Mouse (Mus musculus): ENCODE measurements around the gene Pcca. TPM values are rescaled to one million over a fixed set of nuclear protein-coding genes. Genes with fewer than 3 reads are reported as not detected.

Pcca gene
- polyA plus RNA-seq, 1 experiment from 2014 or later: 31.5 TPM

DNA sequence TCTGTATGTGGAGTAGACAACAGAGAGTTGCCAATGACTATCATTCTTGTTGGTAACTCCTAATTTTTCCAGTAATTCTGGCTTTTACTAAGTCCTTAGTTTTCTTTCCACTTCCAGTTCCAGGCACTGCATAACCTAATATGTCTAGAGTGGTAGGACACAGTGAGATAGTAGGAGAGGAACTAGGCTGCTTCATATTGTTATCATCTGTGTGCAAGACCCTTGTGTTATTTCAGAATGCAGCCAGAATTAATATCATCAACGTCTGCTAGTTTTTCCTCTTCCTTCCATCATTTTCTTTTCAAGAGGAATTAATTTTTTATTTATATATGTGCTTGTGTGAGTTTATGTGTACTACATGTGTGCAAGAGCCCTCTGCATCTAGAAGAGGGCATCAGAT lies 114.1 kb downstream of the Pcca start:
- no peak overlapping the region for H3K27ac ChIP-seq (ENCODE audit: low read length)
- H3K4me3 ChIP-seq (ENCODE audit: low read length): no peak overlapping the region
- H3K27me3 ChIP-seq (ENCODE audit: control insufficient read depth, insufficient read depth, low read length): no peaks in the 10 kb centered on the region
- no peak overlapping the region for H3K9ac ChIP-seq (ENCODE audit: low read length)
- no peaks in the 10 kb centered on the region for H3K4me1 ChIP-seq (ENCODE audit: control insufficient read depth, insufficient read depth, low read length)
- no peaks in the 10 kb centered on the region for H3K36me3 ChIP-seq (ENCODE audit: control insufficient read depth, insufficient read depth)
- no peak overlapping the region for H3K4me2 ChIP-seq (ENCODE audit: low read depth, low read length)
- H3K9me3 ChIP-seq (replicated peaks; ENCODE audit: control insufficient read depth, low read length): no peaks in the 10 kb centered on the region
- no peak for ATAC-seq (replicated peaks; ENCODE audit: extremely low read depth, insufficient read depth, low FRiP score)
- WGBS: 80% methylated on average over 1 of the region's 1 CpGs

DNA sequence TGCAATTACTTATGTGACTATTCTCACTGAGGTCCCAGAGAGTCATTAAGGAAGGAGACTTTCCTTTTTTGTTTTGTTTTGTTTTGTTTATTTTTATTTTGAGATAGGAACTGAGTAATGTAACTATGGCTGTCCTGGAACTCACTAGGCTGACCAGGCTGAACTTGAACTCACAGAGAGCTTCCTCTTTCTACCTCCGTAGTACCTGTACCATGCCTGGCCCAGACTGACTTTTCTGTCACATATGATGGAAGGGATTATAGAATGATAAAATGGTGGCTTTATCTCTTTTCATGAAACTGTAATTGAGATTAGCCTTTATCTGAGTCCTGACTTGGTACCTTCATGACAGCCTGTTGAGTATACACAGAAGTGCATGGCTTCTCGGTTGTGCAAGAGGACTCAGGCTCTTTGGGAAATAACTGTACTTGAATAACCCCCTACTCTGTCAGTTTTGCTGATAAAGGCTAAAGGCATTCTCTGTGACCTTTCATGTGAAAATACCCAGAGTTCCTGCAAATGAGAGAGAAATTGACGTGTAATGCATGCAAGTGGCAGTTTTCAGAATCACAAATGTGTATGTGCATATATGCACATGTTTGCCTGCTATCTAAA lies 115.3 kb downstream of the Pcca start:
- no peaks in the 10 kb centered on the region for H3K9me3 ChIP-seq (replicated peaks; ENCODE audit: control insufficient read depth, low read length)
- 30% methylated on average over 3 of the region's 3 CpGs for WGBS
- no peak overlapping the region for H3K9ac ChIP-seq (ENCODE audit: low read length)
- no peaks in the 10 kb centered on the region for H3K4me1 ChIP-seq (ENCODE audit: control insufficient read depth, insufficient read depth, low read length)
- no peak for ATAC-seq (replicated peaks; ENCODE audit: extremely low read depth, insufficient read depth, low FRiP score)
- no peaks in the 10 kb centered on the region for H3K27me3 ChIP-seq (ENCODE audit: control insufficient read depth, insufficient read depth, low read length)
- no peak overlapping the region for H3K4me3 ChIP-seq (ENCODE audit: low read length)
- H3K4me2 ChIP-seq (ENCODE audit: low read depth, low read length): no peak overlapping the region
- H3K27ac ChIP-seq (ENCODE audit: low read length): no peak overlapping the region
- H3K36me3 ChIP-seq (ENCODE audit: control insufficient read depth, insufficient read depth): no peaks in the 10 kb centered on the region

DNA sequence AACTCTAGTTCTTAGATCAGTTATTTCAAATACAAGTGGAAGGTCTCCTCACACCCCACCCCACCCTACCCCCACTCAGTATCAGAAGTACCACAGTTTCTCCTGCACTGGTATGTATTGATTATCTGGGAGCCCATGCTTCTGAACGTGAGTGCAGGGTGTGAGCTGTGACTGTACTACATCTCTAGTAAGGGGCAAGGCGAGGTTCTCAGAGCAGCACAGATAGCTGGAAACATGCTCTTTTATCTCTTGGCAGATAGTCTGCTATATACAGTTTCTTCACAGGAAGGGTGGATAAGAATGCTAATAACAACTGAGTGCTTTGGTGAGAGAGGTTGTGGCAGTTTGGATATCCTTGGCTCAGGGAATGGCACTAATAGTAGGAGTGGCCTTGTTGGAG lies 117.6 kb downstream of the Pcca start:
- Histone ChIP-seq H3K9me3 (replicated peaks; ENCODE audit: control insufficient read depth, low read length) (no peaks in the 10 kb centered on the region), H3K4me3 (ENCODE audit: low read length) (no peak overlapping the region), H3K36me3 (ENCODE audit: control insufficient read depth, insufficient read depth) (no peaks in the 10 kb centered on the region), H3K4me2 (ENCODE audit: low read depth, low read length) (no peak overlapping the region), H3K4me1 (ENCODE audit: control insufficient read depth, insufficient read depth, low read length) (no peaks in the 10 kb centered on the region), H3K27me3 (ENCODE audit: control insufficient read depth, insufficient read depth, low read length) (no peaks in the 10 kb centered on the region), H3K9ac (ENCODE audit: low read length) (no peak overlapping the region), H3K27ac (ENCODE audit: low read length) (no peak overlapping the region)
- WGBS: 58% methylated on average over 2 of the region's 2 CpGs
- no peak for ATAC-seq (replicated peaks; ENCODE audit: extremely low read depth, insufficient read depth, low FRiP score)

DNA sequence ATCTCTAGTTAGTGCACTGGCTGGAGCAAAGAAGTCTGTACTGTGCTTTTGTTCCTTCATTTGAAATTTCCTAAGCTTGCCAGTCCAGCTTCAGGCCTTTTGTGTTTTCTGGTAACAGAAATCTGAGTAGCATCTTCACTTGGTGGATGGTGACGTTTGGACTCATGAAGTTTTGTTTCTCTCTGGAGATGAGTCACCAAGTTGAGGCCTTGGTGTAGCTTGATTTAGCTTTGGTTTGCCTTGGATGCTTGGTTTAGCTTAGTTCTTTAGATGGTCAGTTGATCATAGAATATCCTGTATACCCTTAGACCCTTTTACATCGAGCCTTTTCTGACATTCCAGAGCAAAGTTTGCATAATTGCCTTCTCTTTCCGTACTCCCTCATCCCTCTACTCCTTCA lies 141.5 kb downstream of the Pcca start:
- Histone ChIP-seq H3K9ac (ENCODE audit: low read length) (no peak overlapping the region), H3K27ac (ENCODE audit: low read length) (no peak overlapping the region), H3K36me3 (ENCODE audit: control insufficient read depth, insufficient read depth) (no peaks in the 10 kb centered on the region), H3K9me3 (replicated peaks; ENCODE audit: control insufficient read depth, low read length) (no peaks in the 10 kb centered on the region), H3K4me3 (ENCODE audit: low read length) (no peak overlapping the region), H3K27me3 (ENCODE audit: control insufficient read depth, insufficient read depth, low read length) (no peaks in the 10 kb centered on the region), H3K4me2 (ENCODE audit: low read depth, low read length) (no peak overlapping the region), H3K4me1 (ENCODE audit: control insufficient read depth, insufficient read depth, low read length) (peaks cover 3% of the 10 kb centered on the region; the same call in 1 of the 2 replicates)
- WGBS: 78% methylated on average over 3 of the region's 3 CpGs
- no peak for ATAC-seq (replicated peaks; ENCODE audit: extremely low read depth, insufficient read depth, low FRiP score)

DNA sequence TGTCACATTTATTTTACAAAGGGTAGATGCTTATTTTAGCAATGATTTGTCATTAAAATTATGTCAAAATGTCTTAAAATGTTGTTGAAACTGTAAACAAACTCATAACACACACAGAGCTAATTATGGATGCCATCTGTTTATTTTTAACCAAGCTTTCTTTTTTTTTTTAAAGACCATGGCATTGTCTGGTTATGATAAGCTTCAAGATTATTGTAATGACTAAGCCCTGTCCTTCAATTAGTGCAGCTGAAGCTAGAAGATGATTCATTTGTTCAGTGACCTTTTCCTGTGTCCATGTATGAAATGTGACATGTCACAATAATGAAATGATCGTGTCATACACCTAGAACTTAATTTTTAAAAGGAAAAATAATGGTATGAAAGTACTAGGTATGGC lies 149.5 kb downstream of the Pcca start:
- H3K4me3 ChIP-seq (ENCODE audit: low read length): no peak overlapping the region
- no peaks in the 10 kb centered on the region for H3K4me1 ChIP-seq (ENCODE audit: control insufficient read depth, insufficient read depth, low read length)
- no peaks in the 10 kb centered on the region for H3K36me3 ChIP-seq (ENCODE audit: control insufficient read depth, insufficient read depth)
- no peak overlapping the region for H3K4me2 ChIP-seq (ENCODE audit: low read depth, low read length)
- WGBS: 84% methylated on average over 1 of the region's 1 CpGs
- no peak for ATAC-seq (replicated peaks; ENCODE audit: extremely low read depth, insufficient read depth, low FRiP score)
- no peak overlapping the region for H3K9ac ChIP-seq (ENCODE audit: low read length)
- no peak overlapping the region for H3K27ac ChIP-seq (ENCODE audit: low read length)
- H3K9me3 ChIP-seq (replicated peaks; ENCODE audit: control insufficient read depth, low read length): no peaks in the 10 kb centered on the region
- no peaks in the 10 kb centered on the region for H3K27me3 ChIP-seq (ENCODE audit: control insufficient read depth, insufficient read depth, low read length)

GRCm38 (mm10) chr14:122684250-122684649 lies 150.1 kb downstream of the Pcca start:
- 75% methylated on average over 4 of the region's 4 CpGs for WGBS
- ATAC-seq (replicated peaks; ENCODE audit: extremely low read depth, insufficient read depth, low FRiP score): no peak
- Histone ChIP-seq H3K4me1 (ENCODE audit: control insufficient read depth, insufficient read depth, low read length) (no peaks in the 10 kb centered on the region), H3K4me2 (ENCODE audit: low read depth, low read length) (no peak overlapping the region), H3K27me3 (ENCODE audit: control insufficient read depth, insufficient read depth, low read length) (no peaks in the 10 kb centered on the region), H3K27ac (ENCODE audit: low read length) (no peak overlapping the region), H3K4me3 (ENCODE audit: low read length) (no peak overlapping the region), H3K9ac (ENCODE audit: low read length) (no peak overlapping the region), H3K9me3 (replicated peaks; ENCODE audit: control insufficient read depth, low read length) (no peaks in the 10 kb centered on the region), H3K36me3 (ENCODE audit: control insufficient read depth, insufficient read depth) (no peaks in the 10 kb centered on the region)

GRCm38 (mm10) chr14:122684811-122685210 lies 150.7 kb downstream of the Pcca start:
- no peak overlapping the region for H3K4me2 ChIP-seq (ENCODE audit: low read depth, low read length)
- H3K27ac ChIP-seq (ENCODE audit: low read length): no peak overlapping the region
- 25% methylated on average over 2 of the region's 2 CpGs for WGBS
- no peaks in the 10 kb centered on the region for H3K4me1 ChIP-seq (ENCODE audit: control insufficient read depth, insufficient read depth, low read length)
- no peak overlapping the region for H3K4me3 ChIP-seq (ENCODE audit: low read length)
- H3K9ac ChIP-seq (ENCODE audit: low read length): no peak overlapping the region
- H3K36me3 ChIP-seq (ENCODE audit: control insufficient read depth, insufficient read depth): no peaks in the 10 kb centered on the region
- H3K9me3 ChIP-seq (replicated peaks; ENCODE audit: control insufficient read depth, low read length): no peaks in the 10 kb centered on the region
- no peaks in the 10 kb centered on the region for H3K27me3 ChIP-seq (ENCODE audit: control insufficient read depth, insufficient read depth, low read length)
- ATAC-seq (replicated peaks; ENCODE audit: extremely low read depth, insufficient read depth, low FRiP score): no peak

DNA sequence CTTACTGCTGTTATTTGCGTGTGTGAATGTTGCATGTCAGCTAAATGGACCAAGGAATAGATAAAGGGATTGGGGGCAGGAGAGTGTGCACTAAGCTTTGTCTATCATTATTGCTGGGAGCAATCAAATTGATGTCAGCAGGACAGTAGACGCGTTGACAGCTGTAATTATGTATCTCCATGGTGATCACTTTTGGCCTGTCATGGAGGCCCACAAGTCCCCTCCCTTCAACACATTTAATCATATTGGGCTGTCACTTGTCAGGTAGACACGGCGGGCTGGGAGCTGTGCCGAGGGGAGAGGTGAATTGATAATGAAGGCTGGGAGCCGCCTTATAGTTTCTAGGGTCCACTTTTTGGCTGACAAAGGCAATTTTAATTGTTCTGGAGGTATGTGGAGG lies 153.3 kb downstream of the Pcca start:
- H3K27ac ChIP-seq (ENCODE audit: low read length): no peak overlapping the region
- H3K4me3 ChIP-seq (ENCODE audit: low read length): no peak overlapping the region
- no peak overlapping the region for H3K9ac ChIP-seq (ENCODE audit: low read length)
- no peaks in the 10 kb centered on the region for H3K27me3 ChIP-seq (ENCODE audit: control insufficient read depth, insufficient read depth, low read length)
- H3K4me2 ChIP-seq (ENCODE audit: low read depth, low read length): no peak overlapping the region
- no peaks in the 10 kb centered on the region for H3K4me1 ChIP-seq (ENCODE audit: control insufficient read depth, insufficient read depth, low read length)
- H3K9me3 ChIP-seq (replicated peaks; ENCODE audit: control insufficient read depth, low read length): no peaks in the 10 kb centered on the region
- no peaks in the 10 kb centered on the region for H3K36me3 ChIP-seq (ENCODE audit: control insufficient read depth, insufficient read depth)
- ATAC-seq (replicated peaks; ENCODE audit: extremely low read depth, insufficient read depth, low FRiP score): peak; percentile 49; the same call in 1 of the 2 replicates
- 49% methylated on average over 7 of the region's 7 CpGs for WGBS

DNA sequence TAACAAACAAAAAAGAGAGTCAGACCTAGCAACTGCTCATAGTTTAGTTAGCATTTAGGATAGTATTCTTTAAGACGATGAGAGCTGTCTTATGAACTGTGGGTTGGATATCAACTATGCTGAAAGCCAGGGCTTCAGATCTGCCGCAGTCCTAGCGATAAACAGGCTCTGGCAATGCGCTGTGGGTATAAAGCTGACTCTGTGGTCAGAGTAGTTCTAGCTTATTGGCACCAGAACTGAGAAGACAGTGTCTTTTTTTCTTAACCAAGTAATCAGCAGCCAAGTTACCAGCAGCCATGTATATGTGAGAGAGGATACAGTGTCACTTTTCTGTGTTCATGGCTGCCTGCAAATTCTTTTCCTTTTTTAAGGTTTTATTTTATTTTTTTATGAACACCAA lies 154.3 kb downstream of the Pcca start:
- 90% methylated on average over 4 of the region's 4 CpGs for WGBS
- ATAC-seq (replicated peaks; ENCODE audit: extremely low read depth, insufficient read depth, low FRiP score): no peak
- H3K9me3 ChIP-seq (replicated peaks; ENCODE audit: control insufficient read depth, low read length): no peaks in the 10 kb centered on the region
- H3K27ac ChIP-seq (ENCODE audit: low read length): no peak overlapping the region
- no peak overlapping the region for H3K9ac ChIP-seq (ENCODE audit: low read length)
- no peaks in the 10 kb centered on the region for H3K36me3 ChIP-seq (ENCODE audit: control insufficient read depth, insufficient read depth)
- no peak overlapping the region for H3K4me2 ChIP-seq (ENCODE audit: low read depth, low read length)
- H3K4me1 ChIP-seq (ENCODE audit: control insufficient read depth, insufficient read depth, low read length): no peaks in the 10 kb centered on the region
- no peaks in the 10 kb centered on the region for H3K27me3 ChIP-seq (ENCODE audit: control insufficient read depth, insufficient read depth, low read length)
- H3K4me3 ChIP-seq (ENCODE audit: low read length): no peak overlapping the region

Measured in heart, embryonic 16.5 days (tissue).